Mouse (Mus musculus): Measurements from ENCODE around the gene Sowahd. TPM values are rescaled to one million over a fixed set of nuclear protein-coding genes. Genes with fewer than 3 reads are reported as not detected.

Sowahd gene
- polyA plus RNA-seq, 1 experiment = not detected

DNA sequence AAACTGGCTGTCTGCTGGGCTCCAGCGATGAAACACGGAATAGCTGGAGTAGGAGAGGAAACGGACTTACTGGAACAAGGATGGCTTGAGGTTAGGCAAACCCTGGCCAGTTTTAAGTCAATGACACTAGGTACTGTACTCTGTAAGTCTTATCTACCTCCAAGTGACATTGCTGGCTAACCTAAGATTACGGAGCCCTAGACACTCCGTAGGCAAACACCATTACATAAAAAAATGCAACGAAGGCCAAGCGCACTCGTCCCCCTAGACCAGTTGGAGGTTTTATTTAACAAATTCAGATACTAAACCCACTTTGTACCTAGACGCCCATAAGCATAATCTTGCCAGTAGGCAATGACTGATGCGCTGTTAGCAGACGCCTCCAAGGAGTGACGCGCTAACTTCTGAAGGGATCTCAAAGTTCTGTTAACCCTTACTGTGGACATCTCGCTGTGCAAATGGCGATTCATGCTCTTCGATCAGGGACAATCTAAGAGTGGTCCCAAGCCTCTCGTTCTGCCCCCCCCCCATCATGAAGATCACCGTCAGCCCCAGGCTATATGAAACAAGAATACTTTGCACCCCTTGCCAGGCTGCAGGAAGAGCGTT, 35.8 kb downstream of the Sowahd start:
- WGBS = 7% methylated on average over 19 of the region's 19 CpGs
- H3K27ac ChIP-seq (ENCODE audit: control insufficient read depth, insufficient read depth, low read depth, low read length, poor library complexity) = peak overlapping the region; percentile 90
- H3K4me3 ChIP-seq (replicated peaks; ENCODE audit: control insufficient read depth, low read depth, low read length) = peak overlapping the region; percentile 90
- TF ChIP-seq POLR2A (IDR thresholded peaks at IDR 0.05; ENCODE audit: borderline replicate concordance, control insufficient read depth, low read depth, low read length) (no peak), CTCF (IDR thresholded peaks at IDR 0.05; ENCODE audit: control insufficient read depth, insufficient read depth, low read length) (no peak)
- H3K4me1 ChIP-seq (ENCODE audit: control insufficient read depth, insufficient read depth, low read length) = no peaks in the 10 kb centered on the region; the same call in 1 of the 2 replicates

DNA sequence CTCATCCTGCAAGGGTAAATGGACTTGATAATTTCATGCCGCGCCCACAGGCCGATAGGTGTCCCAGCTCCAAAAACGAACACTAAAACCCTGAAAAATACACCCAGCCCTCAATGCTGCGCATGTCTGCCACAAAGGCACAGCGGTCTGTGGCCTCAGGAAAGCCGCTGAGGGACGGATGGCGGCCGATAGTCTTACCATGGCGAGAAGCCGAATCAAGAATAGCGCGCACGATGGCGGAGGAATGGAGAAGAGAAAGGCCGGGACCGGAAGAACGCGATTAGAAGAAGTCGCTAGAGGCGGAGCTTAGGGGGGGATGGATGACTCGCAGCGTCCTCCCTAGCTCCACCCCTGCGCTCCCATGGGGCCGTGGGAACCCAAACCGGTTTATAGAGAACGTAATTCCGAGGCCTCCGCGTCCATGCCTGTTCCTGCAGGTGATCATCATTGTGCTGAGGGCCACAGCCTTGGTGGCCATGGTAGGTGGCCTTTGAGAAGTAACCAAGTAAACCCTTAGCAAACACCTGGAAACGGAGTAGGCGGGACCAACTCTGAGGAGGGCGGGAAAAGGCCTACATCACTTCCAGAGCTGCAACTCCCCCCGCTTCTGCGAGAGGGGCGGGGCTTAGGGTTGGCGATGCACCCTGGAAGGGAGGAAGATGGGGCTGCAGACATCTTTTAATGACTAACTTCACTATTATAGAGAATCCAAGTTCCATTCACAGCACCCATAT, 36.4 kb downstream of the Sowahd start, which contains the start of gene Rpl39:
Rpl39 (minus strand) TSS at position 476 of the 734 bp plus-strand sequence.
- 7% methylated on average over 38 of the region's 38 CpGs for WGBS
- H3K27ac ChIP-seq (ENCODE audit: control insufficient read depth, insufficient read depth, low read depth, low read length, poor library complexity) = peak within 1 kb of the TSS; percentile 90
- peak; percentile 68; the same call in 1 of the 2 replicates for TF ChIP-seq POLR2A (IDR thresholded peaks at IDR 0.05; ENCODE audit: borderline replicate concordance, control insufficient read depth, low read depth, low read length)
- no peak for TF ChIP-seq CTCF (IDR thresholded peaks at IDR 0.05; ENCODE audit: control insufficient read depth, insufficient read depth, low read length)
- H3K4me3 ChIP-seq (replicated peaks; ENCODE audit: control insufficient read depth, low read depth, low read length) = peak within 1 kb of the TSS; percentile 90
- no peaks in the 10 kb centered on the region; the same call in 1 of the 2 replicates for H3K4me1 ChIP-seq (ENCODE audit: control insufficient read depth, insufficient read depth, low read length)

DNA sequence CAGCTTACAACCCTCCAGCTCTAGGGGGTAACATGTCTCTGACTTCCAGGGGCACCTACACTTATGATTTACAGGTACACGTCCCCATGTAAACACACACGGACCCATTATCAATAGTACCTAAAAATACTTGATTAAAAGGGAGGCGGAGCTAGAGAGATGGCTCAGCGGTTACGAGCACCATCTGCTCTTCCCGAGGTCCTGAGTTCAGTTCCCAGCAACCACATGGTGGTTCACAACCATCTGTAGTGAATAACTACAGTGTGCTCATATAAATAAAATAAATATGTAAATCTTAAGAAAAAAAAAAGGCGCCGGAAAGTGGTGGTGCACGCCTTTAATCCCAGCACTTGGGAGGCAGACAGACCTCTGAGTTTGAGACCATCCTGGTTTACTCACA, 37.0 kb downstream of the Sowahd start:
- Histone ChIP-seq H3K27ac (ENCODE audit: control insufficient read depth, insufficient read depth, low read depth, low read length, poor library complexity) (peak overlapping the region; percentile 90; the same call in 1 of the 2 replicates), H3K4me3 (replicated peaks; ENCODE audit: control insufficient read depth, low read depth, low read length) (peak overlapping the region; percentile 90), H3K4me1 (ENCODE audit: control insufficient read depth, insufficient read depth, low read length) (no peaks in the 10 kb centered on the region; the same call in 1 of the 2 replicates)
- TF ChIP-seq CTCF (IDR thresholded peaks at IDR 0.05; ENCODE audit: control insufficient read depth, insufficient read depth, low read length) (no peak), POLR2A (IDR thresholded peaks at IDR 0.05; ENCODE audit: borderline replicate concordance, control insufficient read depth, low read depth, low read length) (no peak)
- WGBS = 14% methylated on average over 9 of the region's 9 CpGs

DNA sequence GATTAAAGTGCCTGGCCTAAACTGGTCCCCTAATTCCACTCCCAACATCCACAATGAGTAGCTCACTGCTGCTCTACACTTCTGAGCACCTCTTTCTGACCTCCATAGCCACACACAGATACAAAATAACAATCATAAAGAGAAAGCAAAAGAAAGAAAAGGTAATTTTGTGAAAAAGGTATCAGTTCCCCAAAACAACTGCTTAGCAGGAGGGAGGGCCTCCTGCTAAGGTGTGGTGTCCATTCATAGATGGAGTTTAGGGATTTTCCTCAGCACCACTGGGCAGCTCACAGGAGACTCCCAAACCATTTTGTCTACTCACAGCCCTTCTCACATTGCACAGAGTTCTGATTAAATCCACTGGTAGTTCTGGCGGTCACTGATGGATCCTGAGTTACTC, 40.1 kb downstream of the Sowahd start:
- Histone ChIP-seq H3K27ac (ENCODE audit: control insufficient read depth, insufficient read depth, low read depth, low read length, poor library complexity) (no peak overlapping the region), H3K4me1 (ENCODE audit: control insufficient read depth, insufficient read depth, low read length) (no peaks in the 10 kb centered on the region), H3K4me3 (replicated peaks; ENCODE audit: control insufficient read depth, low read depth, low read length) (no peak overlapping the region)
- 87% methylated on average over 1 of the region's 1 CpGs for WGBS
- TF ChIP-seq POLR2A (IDR thresholded peaks at IDR 0.05; ENCODE audit: borderline replicate concordance, control insufficient read depth, low read depth, low read length) = no peak
- no peak for TF ChIP-seq CTCF (IDR thresholded peaks at IDR 0.05; ENCODE audit: control insufficient read depth, insufficient read depth, low read length)

DNA sequence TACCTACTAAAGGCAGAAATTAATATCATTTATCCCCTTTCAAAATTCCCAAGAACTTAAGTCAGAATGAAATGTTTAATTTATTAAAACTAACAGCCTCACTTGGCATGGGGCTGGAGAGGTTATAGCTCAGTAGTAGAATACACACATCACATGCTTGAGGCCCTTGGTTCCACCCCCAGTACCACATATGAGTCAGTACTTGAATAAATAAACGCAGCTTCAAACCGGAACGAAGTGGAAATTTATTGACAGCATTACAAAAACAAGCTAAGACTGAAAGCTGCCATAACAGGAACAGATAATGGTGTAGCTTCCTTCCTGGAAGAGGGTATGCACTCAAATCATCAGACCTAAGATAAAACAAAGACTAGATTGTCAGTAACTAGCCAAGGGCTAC, 42.8 kb downstream of the Sowahd start:
- TF ChIP-seq POLR2A (IDR thresholded peaks at IDR 0.05; ENCODE audit: borderline replicate concordance, control insufficient read depth, low read depth, low read length) (no peak), CTCF (IDR thresholded peaks at IDR 0.05; ENCODE audit: control insufficient read depth, insufficient read depth, low read length) (no peak)
- WGBS = 85% methylated on average over 3 of the region's 3 CpGs
- Histone ChIP-seq H3K27ac (ENCODE audit: control insufficient read depth, insufficient read depth, low read depth, low read length, poor library complexity) (no peak overlapping the region), H3K4me3 (replicated peaks; ENCODE audit: control insufficient read depth, low read depth, low read length) (no peak overlapping the region), H3K4me1 (ENCODE audit: control insufficient read depth, insufficient read depth, low read length) (no peaks in the 10 kb centered on the region)

DNA sequence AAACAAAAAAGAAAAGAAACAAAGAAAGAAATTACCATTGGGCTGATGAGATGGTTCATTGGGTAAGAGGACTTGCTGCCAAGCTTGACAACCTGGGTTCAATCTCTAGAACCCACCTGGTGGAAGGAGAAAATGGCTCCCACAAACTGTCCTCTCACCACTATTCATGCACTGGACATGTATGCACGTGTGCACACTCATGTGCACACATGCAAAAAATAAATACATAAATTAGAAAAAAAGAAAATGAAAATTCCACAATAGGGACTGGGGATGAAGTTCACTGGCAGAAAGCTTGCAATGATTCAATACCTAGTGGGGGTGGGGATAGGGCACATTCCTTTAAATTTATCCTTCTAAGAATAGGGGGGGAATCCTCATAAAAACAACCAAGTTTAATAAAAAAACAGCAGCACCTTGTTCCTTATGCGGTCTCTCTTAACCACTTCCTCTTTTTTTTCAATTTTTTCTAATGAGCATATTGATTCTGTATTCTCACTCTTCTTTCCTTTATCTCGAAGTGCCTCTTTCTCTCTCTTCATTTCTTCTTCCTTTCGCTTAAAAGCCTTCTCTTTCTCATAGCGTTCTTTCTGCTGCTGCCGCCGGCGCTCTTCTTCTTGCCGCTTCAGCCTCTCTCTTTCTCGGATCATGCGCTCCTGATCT, 46.6 kb downstream of the Sowahd start:
- Histone ChIP-seq H3K4me1 (ENCODE audit: control insufficient read depth, insufficient read depth, low read length) (no peaks in the 10 kb centered on the region), H3K4me3 (replicated peaks; ENCODE audit: control insufficient read depth, low read depth, low read length) (no peak overlapping the region), H3K27ac (ENCODE audit: control insufficient read depth, insufficient read depth, low read depth, low read length, poor library complexity) (no peak overlapping the region)
- TF ChIP-seq CTCF (IDR thresholded peaks at IDR 0.05; ENCODE audit: control insufficient read depth, insufficient read depth, low read length) (no peak), POLR2A (IDR thresholded peaks at IDR 0.05; ENCODE audit: borderline replicate concordance, control insufficient read depth, low read depth, low read length) (no peak)
- 52% methylated on average over 11 of the region's 11 CpGs for WGBS

DNA sequence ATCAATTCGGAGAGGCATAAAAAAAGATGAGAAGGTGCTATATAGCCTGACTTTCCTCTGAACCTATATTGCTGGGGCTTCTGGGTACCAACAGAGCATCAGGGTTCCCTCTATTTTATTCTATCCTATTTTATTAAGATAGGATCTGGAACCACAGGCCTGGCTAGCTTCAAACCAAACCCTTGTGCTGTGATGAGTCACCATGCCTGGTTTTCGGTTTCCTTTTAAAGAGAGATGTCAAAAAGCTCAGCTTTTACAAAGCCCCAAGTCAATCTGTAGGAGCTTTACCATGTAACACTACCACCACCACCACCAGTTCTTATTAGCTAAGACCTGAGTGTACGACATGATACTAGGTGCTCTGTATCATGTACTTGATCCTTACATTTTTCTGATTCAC, 50.0 kb downstream of the Sowahd start:
- Histone ChIP-seq H3K4me1 (ENCODE audit: control insufficient read depth, insufficient read depth, low read length) (no peaks in the 10 kb centered on the region), H3K4me3 (replicated peaks; ENCODE audit: control insufficient read depth, low read depth, low read length) (no peak overlapping the region), H3K27ac (ENCODE audit: control insufficient read depth, insufficient read depth, low read depth, low read length, poor library complexity) (no peak overlapping the region)
- TF ChIP-seq POLR2A (IDR thresholded peaks at IDR 0.05; ENCODE audit: borderline replicate concordance, control insufficient read depth, low read depth, low read length) = no peak
- no peak for TF ChIP-seq CTCF (IDR thresholded peaks at IDR 0.05; ENCODE audit: control insufficient read depth, insufficient read depth, low read length)
- 81% methylated on average over 3 of the region's 3 CpGs for whole genome bisulfite sequencing

Other genes with a start within 250 kb of the Sowahd start
- gene Ube2a, start 174.9 kb upstream of the Sowahd start, polyA plus RNA-seq (2011; ENCODE audit: insufficient read depth, insufficient read length, low replicate concordance, missing spikeins) = 19.7 and 50.9 TPM in 2 replicates
- gene C330007P06Rik, start 174.7 kb upstream of the Sowahd start, polyA plus RNA-seq (2011; ENCODE audit: insufficient read depth, insufficient read length, low replicate concordance, missing spikeins) = 10.4 and 11.4 TPM in 2 replicates
- gene Nkrf, start 145.9 kb upstream of the Sowahd start, polyA plus RNA-seq (2011; ENCODE audit: insufficient read depth, insufficient read length, low replicate concordance, missing spikeins) = 1.7 and 3.4 TPM in 2 replicates
- 12.6 and 17.5 TPM in 2 replicates for gene Sept6, start 57.1 kb upstream of the Sowahd start, polyA plus RNA-seq (2011; ENCODE audit: insufficient read depth, insufficient read length, low replicate concordance, missing spikeins)
- 407 and 550 TPM in 2 replicates for gene Rpl39, start 36.6 kb downstream of the Sowahd start, polyA plus RNA-seq (2011; ENCODE audit: insufficient read depth, insufficient read length, low replicate concordance, missing spikeins)
- gene Upf3b, start 61.5 kb downstream of the Sowahd start, polyA plus RNA-seq (2011; ENCODE audit: insufficient read depth, insufficient read length, low replicate concordance, missing spikeins) = 40.7 and 43.2 TPM in 2 replicates
- gene Nkap, start 78.0 kb downstream of the Sowahd start, polyA plus RNA-seq (2011; ENCODE audit: insufficient read depth, insufficient read length, low replicate concordance, missing spikeins) = 4.0 and 9.2 TPM in 2 replicates
- gene Akap14, start 120.0 kb downstream of the Sowahd start, polyA plus RNA-seq (2011; ENCODE audit: insufficient read depth, insufficient read length, low replicate concordance, missing spikeins) = 0.54 TPM in 1 of 2 replicates, not detected in the other
- gene Ndufa1, start 142.3 kb downstream of the Sowahd start, polyA plus RNA-seq (2011; ENCODE audit: insufficient read depth, insufficient read length, low replicate concordance, missing spikeins) = 74.4 and 125 TPM in 2 replicates
- 1.3 and 3.3 TPM in 2 replicates for gene Rnf113a1, start 142.4 kb downstream of the Sowahd start, polyA plus RNA-seq (2011; ENCODE audit: insufficient read depth, insufficient read length, low replicate concordance, missing spikeins)
- not detected in 2 replicates for gene Gm9, start 162.2 kb downstream of the Sowahd start, polyA plus RNA-seq (2011; ENCODE audit: insufficient read depth, insufficient read length, low replicate concordance, missing spikeins)
- not detected in 2 replicates for gene Rhox1, start 173.4 kb downstream of the Sowahd start, polyA plus RNA-seq (2011; ENCODE audit: insufficient read depth, insufficient read length, low replicate concordance, missing spikeins)
- gene Rhox2a, start 196.1 kb downstream of the Sowahd start, polyA plus RNA-seq (2011; ENCODE audit: insufficient read depth, insufficient read length, low replicate concordance, missing spikeins) = not detected in 2 replicates
- gene Rhox3a, start 201.1 kb downstream of the Sowahd start, polyA plus RNA-seq (2011; ENCODE audit: insufficient read depth, insufficient read length, low replicate concordance, missing spikeins) = not detected in 2 replicates
- gene Rhox4a, start 216.5 kb downstream of the Sowahd start, polyA plus RNA-seq (2011; ENCODE audit: insufficient read depth, insufficient read length, low replicate concordance, missing spikeins) = not detected in 2 replicates

Measured in bone marrow, adult 2 months (tissue).